ENCODE assay signal across 8 mouse cellular contexts in genomic region chr1:86154824-86155164, GRCm38 (mm10). TPM values are rescaled to one million over a fixed set of nuclear protein-coding genes. Genes with fewer than 3 reads are reported as not detected.
DNase-seq lines count a peak whose midpoint lies in the region; ATAC-seq and TF ChIP-seq lines count a peak whose summit lies in the region.

No protein-coding gene starts in this region.

- no peak for TF ChIP-seq POLR2A in kidney, adult 2 months (IDR thresholded peaks at IDR 0.05; ENCODE audit: low read depth, low read length)
- TF ChIP-seq POLR2A in bone marrow macrophage, adult 2 months (IDR thresholded peaks at IDR 0.05; ENCODE audit: borderline replicate concordance, low read depth, low read length) = no peak

- no peaks in the 10 kb centered on the region for H3K9me3 ChIP-seq in hindbrain, embryonic 12.5 days (replicated peaks)
- no peaks in the 10 kb centered on the region for H3K9me3 ChIP-seq in midbrain, embryonic 11.5 days (ENCODE audit: control insufficient read depth, low read length)

- peak overlapping the region; percentile 46 for H3K4me3 ChIP-seq in kidney, adult 2 months (ENCODE audit: insufficient read depth, low read depth, low read length)
- H3K4me3 ChIP-seq in bone marrow macrophage, adult 2 months (ENCODE audit: insufficient read depth, low read length) = peak overlapping the region; percentile 79
- H3K4me3 ChIP-seq in hindbrain, embryonic 12.5 days = peak overlapping the region; percentile 77
- H3K4me3 ChIP-seq in midbrain, embryonic 11.5 days (ENCODE audit: low read depth, low read length) = peak overlapping the region; percentile 89

- intact Hi-C loops in gastrocnemius, postnatal 14 days (cut with DNase I; ENCODE audit: low total_unique reads) = no loop called here
- intact Hi-C loops in left cerebral cortex, postnatal 10 days (cut with DNase I) = no loop called here

- H3K9ac ChIP-seq in hindbrain, embryonic 12.5 days = peak overlapping the region; percentile 80
- H3K9ac ChIP-seq in midbrain, embryonic 11.5 days (ENCODE audit: low read length) = peak overlapping the region; percentile 82

- peaks cover 4% of the 10 kb centered on the region; the same call in 1 of the 2 replicates for H3K4me1 ChIP-seq in kidney, adult 2 months (ENCODE audit: control insufficient read depth, insufficient read depth, low read length)
- H3K4me1 ChIP-seq in bone marrow macrophage, adult 2 months (ENCODE audit: control insufficient read depth, insufficient read depth, low read length) = peaks cover 9% of the 10 kb centered on the region
- H3K4me1 ChIP-seq in hindbrain, embryonic 12.5 days = peaks cover 14% of the 10 kb centered on the region
- H3K4me1 ChIP-seq in midbrain, embryonic 11.5 days (ENCODE audit: control insufficient read depth, insufficient read depth, low read length) = peaks cover 12% of the 10 kb centered on the region

- no peaks in the 10 kb centered on the region for H3K36me3 ChIP-seq in kidney, adult 2 months (ENCODE audit: control insufficient read depth, insufficient read depth, low read length)
- peaks cover 4% of the 10 kb centered on the region; the same call in 1 of the 2 replicates for H3K36me3 ChIP-seq in hindbrain, embryonic 12.5 days
- H3K36me3 ChIP-seq in midbrain, embryonic 11.5 days (ENCODE audit: control insufficient read depth, insufficient read depth, low read length) = no peaks in the 10 kb centered on the region

- no peaks in the 10 kb centered on the region for H3K27me3 ChIP-seq in kidney, adult 2 months (replicated peaks; ENCODE audit: control insufficient read depth, insufficient read depth, low read length)
- H3K27me3 ChIP-seq in hindbrain, embryonic 12.5 days = no peaks in the 10 kb centered on the region
- no peaks in the 10 kb centered on the region for H3K27me3 ChIP-seq in midbrain, embryonic 11.5 days (ENCODE audit: control insufficient read depth, insufficient read depth, low read length)

- peak overlapping the region; percentile 76 for H3K4me2 ChIP-seq in hindbrain, embryonic 12.5 days (replicated peaks)
- peak overlapping the region; percentile 73 for H3K4me2 ChIP-seq in midbrain, embryonic 11.5 days

- ATAC-seq in hindbrain, embryonic 12.5 days (ENCODE audit: low FRiP score) = no peak
- ATAC-seq in midbrain, embryonic 11.5 days (ENCODE audit: low FRiP score) = no peak

- TF ChIP-seq CTCF in kidney, adult 2 months (conservative IDR thresholded peaks at IDR 0.05; ENCODE audit: insufficient read depth, insufficient read length, low read depth, low read length) = no peak
- TF ChIP-seq CTCF in bone marrow macrophage, adult 2 months (IDR thresholded peaks at IDR 0.05; ENCODE audit: low read depth, low read length) = no peak

- no peak overlapping the region for H3K27ac ChIP-seq in kidney, adult 2 months (ENCODE audit: insufficient read depth, low read depth, low read length)
- H3K27ac ChIP-seq in bone marrow macrophage, adult 2 months (ENCODE audit: insufficient read depth, low read depth, low read length) = no peak overlapping the region
- 0 out of 2 replicates have a peak overlapping the region, but pooled peaks have one; percentile 80 for H3K27ac ChIP-seq in hindbrain, embryonic 12.5 days
- no peak overlapping the region for H3K27ac ChIP-seq in midbrain, embryonic 11.5 days (ENCODE audit: low read depth, low read length)

- no peak for DNase-seq in kidney, adult 2 months
- no peak for DNase-seq in kidney, postnatal 36 days
- no peak for DNase-seq in midbrain, embryonic 11.5 days (ENCODE audit: low spot score, missing footprints)
- no peak for DNase-seq in cerebellum, adult 9-10 months
- DNase-seq in gastrocnemius, postnatal 14 days = no peak
- DNase-seq in left cerebral cortex, postnatal 10 days (ENCODE audit: extremely low spot score in 1 of 2, low spot score in 2 of 2) = no peak

- under 1% methylated on average over 18 of the region's 18 CpGs for WGBS in kidney, adult 2 months
- 0% methylated on average over 18 of the region's 18 CpGs for WGBS in hindbrain, embryonic 12.5 days
- WGBS in midbrain, embryonic 11.5 days = 1% methylated on average over 18 of the region's 18 CpGs

RNA-seq across cellular contexts. Expression of gene Armc9, which starts 0.2 kb away (rescaled TPM):
- polyA plus RNA-seq in kidney, adult 2 months (2012; rRNA removed) = 7.1 and 7.4 TPM in 2 replicates
- 3.1 and 4.8 TPM in 2 replicates for polyA plus RNA-seq in bone marrow macrophage, adult 2 months (2012; ENCODE audit: insufficient read depth, insufficient read length, missing spikeins)
- polyA plus RNA-seq in hindbrain, embryonic 12.5 days (2016; fragmentation: Nextera tagmentation; extraction: Ambion mirVana) = 38.0 and 39.8 TPM in 2 replicates
- polyA plus RNA-seq in midbrain, embryonic 11.5 days (2014; fragmentation: Nextera tagmentation; extraction: Ambion mirVana) = 32.3 and 33.8 TPM in 2 replicates
- 1 to 10 TPM; 2.5 to 2.6 TPM for total RNA-seq in gastrocnemius, postnatal 14 days (2021)
- total RNA-seq in left cerebral cortex, postnatal 10 days (2021) = 10 to 100 TPM; 40.7 to 45.7 TPM

RNA-seq across cellular contexts. Expression of gene Gm21972, which starts 21.4 kb away (rescaled TPM):
- not detected in 2 replicates for polyA plus RNA-seq in kidney, adult 2 months (2012; rRNA removed)
- polyA plus RNA-seq in bone marrow macrophage, adult 2 months (2012; ENCODE audit: insufficient read depth, insufficient read length, missing spikeins) = not detected in 2 replicates
- polyA plus RNA-seq in hindbrain, embryonic 12.5 days (2016; fragmentation: Nextera tagmentation; extraction: Ambion mirVana) = 0.65 and 1.4 TPM in 2 replicates
- 0.40 TPM in 1 of 2 replicates, not detected in the other for polyA plus RNA-seq in midbrain, embryonic 11.5 days (2014; fragmentation: Nextera tagmentation; extraction: Ambion mirVana)
- under 1 TPM; 0.44 to 0.68 TPM for total RNA-seq in gastrocnemius, postnatal 14 days (2021)
- total RNA-seq in left cerebral cortex, postnatal 10 days (2021) = 1 to 10 TPM in 1 of 2 experiments, not detected in 1; 6.5 TPM

RNA-seq across cellular contexts. Expression of gene Htr2b, which starts 43.0 kb away (rescaled TPM):
- polyA plus RNA-seq in kidney, adult 2 months (2012; rRNA removed) = 0.33 and 0.71 TPM in 2 replicates
- 0.39 and 0.76 TPM in 2 replicates for polyA plus RNA-seq in bone marrow macrophage, adult 2 months (2012; ENCODE audit: insufficient read depth, insufficient read length, missing spikeins)
- polyA plus RNA-seq in hindbrain, embryonic 12.5 days (2016; fragmentation: Nextera tagmentation; extraction: Ambion mirVana) = 0.66 and 0.86 TPM in 2 replicates
- polyA plus RNA-seq in midbrain, embryonic 11.5 days (2014; fragmentation: Nextera tagmentation; extraction: Ambion mirVana) = 0.19 and 0.23 TPM in 2 replicates
- under 1 TPM; 0.31 to 0.80 TPM for total RNA-seq in gastrocnemius, postnatal 14 days (2021)
- total RNA-seq in left cerebral cortex, postnatal 10 days (2021) = under 1 TPM in 1 of 2 experiments, not detected in 1; 0.36 TPM
